ENCODE assay signal across 9 mouse cellular contexts in genomic region chr17:80779782-80780181, GRCm38 (mm10). TPM values are rescaled to one million over a fixed set of nuclear protein-coding genes. Genes with fewer than 3 reads are reported as not detected.
DNase-seq lines count a peak whose midpoint lies in the region; ATAC-seq lines count a peak whose summit lies in the region.
"Had no signal": no experiment of that assay in that cellular context is flagged by ENCODE, and none has a peak within 500 bp of the region (broad histone marks: within the 10 kb centered on the region; RNA-seq: fewer than 3 reads in every experiment).

No protein-coding gene starts in this region.

- intact Hi-C loops in heart, postnatal 10 days (cut with DNase I): no loop called here

- DNase-seq in adrenal gland, postnatal 14 days: peak; percentile 31
- no peak for DNase-seq in adrenal gland, adult 18-20 months (ENCODE audit: low spot score in 2 of 2)
- DNase-seq in kidney, postnatal 10 days: peak; percentile 36
- DNase-seq in kidney, postnatal 14 days: no peak
- DNase-seq in NIH3T3 (ENCODE audit: low read depth): peak; percentile 47
- peak; percentile 77 to 82 for DNase-seq in heart, postnatal 10 days
- no peak for DNase-seq in natural killer cell, adult 2 months (ENCODE audit: low spot score in 2 of 2)
- DNase-seq: kidney, adult 18-20 months had no signal

- ATAC-seq in activated CD4-positive, CD25-positive, alpha-beta regulatory T cell, adult 4 months: no peak

RNA-seq across cellular contexts. Expression of gene Map4k3, which starts 51.5 kb away (rescaled TPM):
- total RNA-seq in adrenal gland, postnatal 14 days (2021): 42.5 and 44.8 TPM in 2 replicates
- total RNA-seq in adrenal gland, adult 18-20 months (2021): 10 to 100 TPM; 37.5 to 40.7 TPM
- total RNA-seq in heart, postnatal 10 days (2021): 10 to 100 TPM; 43.1 to 46.3 TPM
- 1 to 10 TPM; 2.3 to 4.2 TPM for polyA plus RNA-seq in activated CD4-positive, CD25-positive, alpha-beta regulatory T cell, adult 4 months (2017; shearing (Covaris generic))

Comparison
In these comparisons a context has a peak if more than half of its experiments do, and no peak if none do; other contexts are left out.
1. DNase-seq: peak in adrenal gland, postnatal 14 days (single experiment), kidney, postnatal 10 days (single experiment), NIH3T3 (single experiment) and heart, postnatal 10 days (2 of 2); none in adrenal gland, adult 18-20 months (0 of 2), kidney, postnatal 14 days (single experiment) and natural killer cell, adult 2 months (0 of 2).